Mouse (Mus musculus) sigmoid colon, adult 10 weeks (tissue): ENCODE data around the gene Fos. TPM values are rescaled to one million over a fixed set of nuclear protein-coding genes. Genes with fewer than 3 reads are reported as not detected.

Source experiments
- polyA plus RNA-seq: library from polyadenylated mRNA; stranded (reverse); fragments of 350-450 nt; fragmentation: Illumina TruSeq; extraction: RNeasy Lipid Tissue Mini Kit (QIAGEN cat#74804); gene quantifications from one replicate; pipeline ENCODE4 v1.2.3, GENCODE M21; 2014; ENCODE audit warnings: low read depth, low replicate concordance

Gene Fos
- polyA plus RNA-seq: 169 TPM

GRCm38 (mm10) chr12:85473481-85474297 lies at the start of gene Fos:
Gene Fos (plus strand): TSS chr12:85473890.

Other genes starting within 250 kb of the Fos start
- 18.1 TPM for gene Mlh3, start 203.3 kb upstream of the Fos start, polyA plus RNA-seq
- 20.1 TPM for gene Acyp1, start 185.5 kb upstream of the Fos start, polyA plus RNA-seq
- gene Zc2hc1c, start 185.3 kb upstream of the Fos start, polyA plus RNA-seq: 0.63 TPM
- gene Nek9, start 134.5 kb upstream of the Fos start, polyA plus RNA-seq: 42.0 TPM
- gene Tmed10, start 99.0 kb upstream of the Fos start, polyA plus RNA-seq: 321 TPM
- 0.38 TPM for gene Jdp2, start 125.1 kb downstream of the Fos start, polyA plus RNA-seq
- gene Batf, start 212.8 kb downstream of the Fos start, polyA plus RNA-seq: not detected